Mouse (Mus musculus): ENCODE results near the gene Ets2.

GRCm38 (mm10) chr16:95682431-95682892 lies 19.4 kb upstream of the Ets2 start:
- TF ChIP-seq GATA1 (IDR thresholded peaks at IDR 0.05; ENCODE audit: borderline replicate concordance, low read length) (no peak), FLI1 (IDR thresholded peaks at IDR 0.05; ENCODE audit: low read length) (no peak)
